Mouse (Mus musculus): ENCODE data around the gene Arfgap1. TPM values are rescaled to one million over a fixed set of nuclear protein-coding genes. Genes with fewer than 3 reads are reported as not detected.

Gene Arfgap1
- 59.6 and 62.9 TPM in 2 replicates for polyA plus RNA-seq (2012; rRNA removed)

DNA sequence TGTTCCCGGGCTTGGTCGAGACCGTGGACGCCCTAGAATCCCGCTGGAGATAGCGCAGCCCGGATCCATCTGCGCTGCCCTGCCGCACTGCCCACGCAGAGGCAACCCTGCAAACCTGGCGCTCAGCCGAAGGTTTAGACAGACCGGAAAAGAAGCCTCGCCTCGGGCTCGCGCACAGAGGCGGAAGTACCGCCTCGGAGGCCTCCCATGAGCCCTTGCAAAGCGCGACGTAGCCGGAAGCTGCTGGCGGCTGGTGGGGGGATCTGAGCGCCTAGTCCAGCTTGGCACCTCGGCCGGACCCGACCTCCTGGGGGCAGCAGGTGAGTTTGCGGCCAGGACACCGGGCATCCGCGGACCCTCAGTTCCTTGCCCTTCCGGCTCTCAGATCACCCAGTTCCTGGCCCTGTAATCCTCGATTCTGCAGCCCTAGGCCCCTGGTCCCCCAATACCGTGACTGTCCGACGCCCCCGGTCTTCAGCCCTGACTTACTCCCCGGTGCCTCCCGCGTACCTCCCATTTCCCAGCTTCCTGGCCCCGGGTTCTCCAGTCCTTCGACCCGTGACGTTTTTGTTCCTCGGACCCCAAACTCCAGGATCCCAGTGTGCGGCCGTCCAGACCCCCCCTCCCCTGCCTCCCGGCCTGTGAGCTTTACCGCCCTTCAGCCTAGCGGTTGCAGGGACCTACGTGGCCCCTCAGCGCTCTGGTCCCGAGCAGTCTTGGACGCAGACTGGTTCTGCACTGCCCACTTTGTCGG lies at the start of gene Arfgap1:
TSS of gene Arfgap1 (plus strand) at position 216 of the 754 bp plus-strand sequence.

DNA sequence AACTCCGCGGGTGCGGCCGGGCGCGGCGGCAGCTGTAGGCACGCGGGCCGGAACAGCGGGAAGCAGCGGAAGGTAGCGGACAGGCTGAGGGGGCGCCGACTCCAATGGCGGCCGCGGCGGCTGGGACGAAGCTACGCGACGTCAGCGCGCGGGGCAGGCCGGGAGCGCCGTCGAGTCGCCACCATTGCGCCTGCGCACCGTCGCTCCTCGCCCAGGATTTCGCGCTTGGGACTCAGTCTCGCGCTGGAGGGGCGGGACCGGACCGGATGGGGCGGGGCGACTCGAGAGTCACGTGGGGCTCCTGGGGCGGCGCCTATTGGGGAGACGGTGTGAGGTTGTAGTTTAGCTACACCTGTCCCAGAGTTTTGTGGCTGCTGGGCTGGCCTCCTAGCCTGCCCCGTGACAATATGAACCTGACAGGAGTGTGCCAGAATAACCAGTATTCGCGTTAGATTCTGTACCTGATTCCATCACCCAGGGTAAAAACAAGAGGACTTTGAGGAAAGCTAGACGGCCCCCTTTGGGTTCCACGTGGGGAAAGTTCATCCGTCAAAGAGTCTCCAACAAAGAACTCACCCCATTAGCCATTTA lies 46.1 kb upstream of the Arfgap1 start, which contains the start of gene Ythdf1:
TSS of gene Ythdf1 (minus strand) at position 140 of the 591 bp plus-strand sequence.

DNA sequence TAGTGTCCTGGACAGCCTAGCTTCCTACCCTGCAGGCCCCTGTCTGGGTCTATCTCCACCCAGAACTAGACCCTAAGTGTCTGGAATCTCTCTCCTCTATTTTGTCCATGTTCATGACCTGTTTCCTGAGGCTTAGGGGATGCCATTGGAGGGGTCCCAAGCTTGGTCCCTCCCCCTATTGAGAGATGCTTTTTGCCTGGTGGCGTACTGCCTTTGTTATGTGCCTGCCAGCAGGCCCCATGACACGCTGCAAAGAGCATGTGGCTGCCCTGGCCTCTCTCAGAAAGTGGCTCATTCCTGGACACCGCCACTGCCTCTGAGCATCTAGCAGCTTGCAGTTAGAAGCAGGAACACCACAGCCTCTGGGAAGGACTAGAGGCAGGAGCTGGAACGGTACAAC lies 38.3 kb upstream of the Arfgap1 start, which contains the start of gene Birc7:
TSS of gene Birc7 (plus strand) at position 301 of the 400 bp plus-strand sequence.

DNA sequence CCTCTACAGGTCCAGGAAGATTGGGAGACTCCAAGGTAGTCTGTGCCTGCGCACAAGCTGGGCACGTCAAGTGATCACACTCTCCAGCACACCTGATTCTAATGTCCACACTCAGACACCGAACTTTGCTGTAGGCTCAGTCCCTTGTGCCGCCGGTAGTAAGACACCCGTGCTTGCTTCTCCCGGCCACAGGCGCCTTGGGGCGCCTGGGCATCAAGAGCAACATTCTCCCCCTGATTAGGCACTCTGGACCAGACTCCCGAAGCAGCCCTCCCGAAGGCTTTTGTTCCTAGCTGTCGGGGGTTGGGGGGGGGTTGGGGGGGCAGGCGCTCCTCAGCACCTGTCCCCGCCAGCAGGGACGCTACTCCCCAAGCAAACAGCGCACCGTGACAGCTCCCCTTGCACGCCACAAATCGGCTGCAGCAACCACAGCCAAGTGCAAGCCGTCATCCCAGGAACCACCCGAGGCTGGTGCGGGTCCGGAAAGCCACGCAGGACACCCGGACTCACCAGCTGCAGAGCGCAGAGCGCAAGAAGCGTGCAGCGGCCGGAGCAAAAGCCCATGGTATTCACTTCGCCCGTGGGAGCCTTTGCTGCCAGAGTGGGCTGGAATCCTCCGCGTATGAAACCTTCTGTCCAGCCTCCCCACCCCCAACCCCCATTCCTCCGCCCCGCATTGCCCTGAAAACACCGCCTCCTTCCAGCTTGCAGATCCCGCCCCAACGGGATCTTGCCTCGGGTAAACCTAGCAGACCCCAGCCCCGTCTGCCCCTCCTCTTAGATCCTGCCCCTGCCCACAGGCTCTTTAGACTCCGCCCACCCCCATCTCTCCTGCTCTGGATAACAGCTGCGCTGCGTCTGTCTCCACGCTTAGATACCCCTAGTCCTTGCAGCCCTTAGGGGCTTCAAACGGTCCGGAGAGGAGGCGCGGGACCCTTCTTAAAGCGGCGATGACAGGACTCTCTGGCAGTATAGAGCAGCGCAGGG lies 12.7 kb upstream of the Arfgap1 start, which contains the start of gene Nkain4:
TSS of gene Nkain4 (minus strand) at position 639 of the 987 bp plus-strand sequence.

DNA sequence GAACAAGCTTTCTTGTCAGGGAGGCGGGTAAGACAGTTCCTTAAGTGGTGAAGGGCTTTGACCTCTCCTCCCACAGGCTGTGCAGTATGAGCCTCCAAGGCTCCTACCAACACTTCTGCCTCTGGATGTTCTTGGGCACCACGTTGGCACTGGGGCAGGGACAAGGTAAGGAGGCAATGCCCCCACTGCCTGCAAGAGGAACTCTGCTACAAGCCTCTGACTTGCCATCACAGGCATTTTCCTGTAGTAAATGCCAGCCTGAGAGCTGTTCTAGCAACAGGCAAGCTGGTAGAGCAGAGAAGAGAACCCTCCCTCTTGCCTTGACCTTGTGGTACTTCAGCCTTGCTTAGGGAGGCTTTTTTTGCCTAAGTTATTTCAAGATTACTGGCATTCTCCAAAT lies 19.4 kb downstream of the Arfgap1 start, which contains the start of gene Col20a1:
TSS of gene Col20a1 (plus strand) at position 87 of the 400 bp plus-strand sequence.

Other genes with a start within 250 kb of the Arfgap1 start
- gene Slc17a9, start 242.0 kb upstream of the Arfgap1 start, polyA plus RNA-seq (2012; rRNA removed): 189 and 202 TPM in 2 replicates
- not detected in 2 replicates for gene Bhlhe23, start 190.3 kb upstream of the Arfgap1 start, polyA plus RNA-seq (2012; rRNA removed)
- gene Ythdf1, start 46.3 kb upstream of the Arfgap1 start, polyA plus RNA-seq (2012; rRNA removed): 19.5 and 22.9 TPM in 2 replicates
- not detected in 2 replicates for gene Birc7, start 38.2 kb upstream of the Arfgap1 start, polyA plus RNA-seq (2012; rRNA removed)
- gene Nkain4, start 12.5 kb upstream of the Arfgap1 start, polyA plus RNA-seq (2012; rRNA removed): 5.8 and 8.6 TPM in 2 replicates
- 4.1 and 4.6 TPM in 2 replicates for gene Col20a1, start 19.3 kb downstream of the Arfgap1 start, polyA plus RNA-seq (2012; rRNA removed)
- 0.06 and 0.25 TPM in 2 replicates for gene Chrna4, start 76.3 kb downstream of the Arfgap1 start, polyA plus RNA-seq (2012; rRNA removed)
- 1.1 and 1.4 TPM in 2 replicates for gene Kcnq2, start 168.1 kb downstream of the Arfgap1 start, polyA plus RNA-seq (2012; rRNA removed)
- gene Eef1a2, start 189.8 kb downstream of the Arfgap1 start, polyA plus RNA-seq (2012; rRNA removed): 8.8 and 9.5 TPM in 2 replicates
- 223 and 266 TPM in 2 replicates for gene Ppdpf, start 220.0 kb downstream of the Arfgap1 start, polyA plus RNA-seq (2012; rRNA removed)
- gene Ptk6, start 235.6 kb downstream of the Arfgap1 start, polyA plus RNA-seq (2012; rRNA removed): 4.5 and 7.2 TPM in 2 replicates
- 1.2 and 1.5 TPM in 2 replicates for gene Srms, start 246.0 kb downstream of the Arfgap1 start, polyA plus RNA-seq (2012; rRNA removed)

All from colon, adult 2 months (tissue).